In genomic region chr17:70993385-70993807, GRCm38 (mm10) we compare ENCODE assay signal across 9 mouse cellular contexts. TPM values are rescaled to one million over a fixed set of nuclear protein-coding genes. Genes with fewer than 3 reads are reported as not detected.
A peak's percentile ranks its signal among the peaks of the same experiment; 100 is the strongest.
DNase-seq lines count a peak whose midpoint lies in the region; ATAC-seq lines count a peak whose summit lies in the region.
"Had no signal": no experiment of that assay in that cellular context is flagged by ENCODE, and none has a peak within 500 bp of the region (broad histone marks: within the 10 kb centered on the region; RNA-seq: fewer than 3 reads in every experiment).

No protein-coding gene starts in this region.

- WGBS in liver, embryonic 15.5 days (ENCODE audit: insufficient replicate concordance), result 61% methylated on average over 3 of the region's 3 CpGs
- 15% methylated on average over 3 of the region's 3 CpGs for WGBS in intestine, embryonic 16.5 days
- 9% methylated on average over 3 of the region's 3 CpGs for WGBS in stomach, embryonic 16.5 days
- WGBS in midbrain, embryonic 14.5 days, result 81% methylated on average over 3 of the region's 3 CpGs

- H3K27ac ChIP-seq in liver, embryonic 15.5 days (replicated peaks), result 0 out of 2 replicates have a peak overlapping the region, but pooled peaks have one; percentile 9
- H3K27ac ChIP-seq in intestine, embryonic 16.5 days (ENCODE audit: low read length), result peak overlapping the region; percentile 83; the same call in 1 of the 2 replicates
- peak overlapping the region; percentile 74 for H3K27ac ChIP-seq in stomach, embryonic 16.5 days (ENCODE audit: low read length)
- no peak overlapping the region for H3K27ac ChIP-seq in midbrain, embryonic 14.5 days (replicated peaks; ENCODE audit: low read depth, low read length)

- no peak for ATAC-seq in liver, embryonic 15.5 days (ENCODE audit: insufficient read depth)
- ATAC-seq in intestine, embryonic 16.5 days, result no peak
- 0 out of 2 replicates have a peak, but pooled peaks have one; percentile 33 for ATAC-seq in stomach, embryonic 16.5 days (ENCODE audit: insufficient read depth, low FRiP score)
- no peak for ATAC-seq in midbrain, embryonic 14.5 days (ENCODE audit: low FRiP score, low TSS enrichment)

- H3K4me1 ChIP-seq in liver, embryonic 15.5 days (replicated peaks), result peaks cover 55% of the 10 kb centered on the region
- H3K4me1 ChIP-seq in intestine, embryonic 16.5 days (ENCODE audit: control insufficient read depth, insufficient read depth, low read length), result peaks cover 44% of the 10 kb centered on the region
- H3K4me1 ChIP-seq in stomach, embryonic 16.5 days (ENCODE audit: control insufficient read depth, insufficient read depth, low read length), result peaks cover 42% of the 10 kb centered on the region
- peaks cover 12% of the 10 kb centered on the region for H3K4me1 ChIP-seq in midbrain, embryonic 14.5 days (ENCODE audit: control insufficient read depth, insufficient read depth, low read length)

- H3K4me2 ChIP-seq in liver, embryonic 15.5 days, result no peak overlapping the region
- H3K4me2 ChIP-seq in intestine, embryonic 16.5 days (ENCODE audit: low read depth, low read length), result no peak overlapping the region
- H3K4me2 ChIP-seq in stomach, embryonic 16.5 days (ENCODE audit: low read depth, low read length), result peak overlapping the region; percentile 19; the same call in 1 of the 2 replicates
- H3K4me2 ChIP-seq in midbrain, embryonic 14.5 days (ENCODE audit: low read length), result no peak overlapping the region

- no peaks in the 10 kb centered on the region for H3K9me3 ChIP-seq in liver, embryonic 15.5 days (replicated peaks)
- no peaks in the 10 kb centered on the region for H3K9me3 ChIP-seq in intestine, embryonic 16.5 days (ENCODE audit: control insufficient read depth, low read length)
- H3K9me3 ChIP-seq in stomach, embryonic 16.5 days (replicated peaks; ENCODE audit: control insufficient read depth, low read length), result no peaks in the 10 kb centered on the region
- H3K9me3 ChIP-seq in midbrain, embryonic 14.5 days (ENCODE audit: control insufficient read depth, low read length), result no peaks in the 10 kb centered on the region
- H3K9me3 ChIP-seq: megakaryocyte, embryonic 14.5 days had no signal

- no peak overlapping the region for H3K9ac ChIP-seq in liver, embryonic 15.5 days
- no peak overlapping the region for H3K9ac ChIP-seq in intestine, embryonic 16.5 days (ENCODE audit: low read depth, low read length)
- H3K9ac ChIP-seq in stomach, embryonic 16.5 days (ENCODE audit: low read length), result no peak overlapping the region
- H3K9ac ChIP-seq in midbrain, embryonic 14.5 days (replicated peaks; ENCODE audit: low read length), result no peak overlapping the region

- DNase-seq in liver, result no peak
- DNase-seq in fibroblast of lung, adult 2 months (ENCODE audit: low read depth), result peak; percentile 57
- no peak for DNase-seq in midbrain, embryonic 14.5 days
- no peak for DNase-seq in kidney, postnatal 36 days
- DNase-seq: spleen, adult 18-20 months had no signal

- H3K4me3 ChIP-seq in liver, embryonic 15.5 days (replicated peaks), result no peak overlapping the region
- no peak overlapping the region for H3K4me3 ChIP-seq in intestine, embryonic 16.5 days (ENCODE audit: low read length)
- H3K4me3 ChIP-seq in stomach, embryonic 16.5 days (replicated peaks; ENCODE audit: low read length), result no peak overlapping the region
- H3K4me3 ChIP-seq in midbrain, embryonic 14.5 days (replicated peaks; ENCODE audit: low read depth, low read length), result no peak overlapping the region
- H3K4me3 ChIP-seq: megakaryocyte, embryonic 14.5 days had no signal

- peaks cover 48% of the 10 kb centered on the region for H3K36me3 ChIP-seq in liver, embryonic 15.5 days (replicated peaks)
- 0 out of 2 replicates have a peak, but pooled peaks cover 17% of the 10 kb centered on the region for H3K36me3 ChIP-seq in intestine, embryonic 16.5 days (ENCODE audit: control insufficient read depth, insufficient read depth, low read length)
- peaks cover 8% of the 10 kb centered on the region; the same call in 1 of the 2 replicates for H3K36me3 ChIP-seq in stomach, embryonic 16.5 days (ENCODE audit: control insufficient read depth, insufficient read depth, low read length)
- peaks cover 25% of the 10 kb centered on the region for H3K36me3 ChIP-seq in midbrain, embryonic 14.5 days (ENCODE audit: control insufficient read depth, insufficient read depth, low read length)

- H3K27me3 ChIP-seq in liver, embryonic 15.5 days, result no peaks in the 10 kb centered on the region
- H3K27me3 ChIP-seq in intestine, embryonic 16.5 days (replicated peaks; ENCODE audit: control insufficient read depth, insufficient read depth, low read length), result no peaks in the 10 kb centered on the region
- no peaks in the 10 kb centered on the region for H3K27me3 ChIP-seq in stomach, embryonic 16.5 days (ENCODE audit: control insufficient read depth, insufficient read depth, low read length)
- H3K27me3 ChIP-seq in midbrain, embryonic 14.5 days (ENCODE audit: control insufficient read depth, insufficient read depth, low read length), result no peaks in the 10 kb centered on the region
- H3K27me3 ChIP-seq: megakaryocyte, embryonic 14.5 days had no signal

RNA-seq across cellular contexts. Expression of gene Myom1, which starts 9.0 kb away (rescaled TPM):
- 1.3 and 2.6 TPM in 2 replicates for polyA plus RNA-seq in liver, embryonic 15.5 days (2015; fragmentation: Nextera tagmentation; extraction: Ambion mirVana)
- polyA plus RNA-seq in intestine, embryonic 16.5 days (2015; fragmentation: Nextera tagmentation; extraction: Ambion mirVana), result 10.6 and 10.8 TPM in 2 replicates
- polyA plus RNA-seq in stomach, embryonic 16.5 days (2015; fragmentation: Nextera tagmentation; extraction: Ambion mirVana), result 15.7 and 21.1 TPM in 2 replicates
- 0.85 and 1.3 TPM in 2 replicates for polyA plus RNA-seq in midbrain, embryonic 14.5 days (2014; fragmentation: Nextera tagmentation; extraction: Ambion mirVana)

RNA-seq across cellular contexts. Expression of gene Myl12a, which starts 9.3 kb away (rescaled TPM):
- polyA plus RNA-seq in liver, embryonic 15.5 days (2015; fragmentation: Nextera tagmentation; extraction: Ambion mirVana), result 172 and 186 TPM in 2 replicates
- 485 and 503 TPM in 2 replicates for polyA plus RNA-seq in intestine, embryonic 16.5 days (2015; fragmentation: Nextera tagmentation; extraction: Ambion mirVana)
- polyA plus RNA-seq in stomach, embryonic 16.5 days (2015; fragmentation: Nextera tagmentation; extraction: Ambion mirVana), result 524 and 584 TPM in 2 replicates
- polyA plus RNA-seq in midbrain, embryonic 14.5 days (2014; fragmentation: Nextera tagmentation; extraction: Ambion mirVana), result 72.1 and 109 TPM in 2 replicates
